Mouse (Mus musculus): ENCODE measurements at regions not wholly inside any gene's neighbourhood (a gene's known extent, or its start where the extent isn't known, plus 50 kb on each side); places are given as distances from the start of the nearest gene placed in this dataset.
A peak's percentile ranks its signal among the peaks of the same experiment; 100 is the strongest.

DNA sequence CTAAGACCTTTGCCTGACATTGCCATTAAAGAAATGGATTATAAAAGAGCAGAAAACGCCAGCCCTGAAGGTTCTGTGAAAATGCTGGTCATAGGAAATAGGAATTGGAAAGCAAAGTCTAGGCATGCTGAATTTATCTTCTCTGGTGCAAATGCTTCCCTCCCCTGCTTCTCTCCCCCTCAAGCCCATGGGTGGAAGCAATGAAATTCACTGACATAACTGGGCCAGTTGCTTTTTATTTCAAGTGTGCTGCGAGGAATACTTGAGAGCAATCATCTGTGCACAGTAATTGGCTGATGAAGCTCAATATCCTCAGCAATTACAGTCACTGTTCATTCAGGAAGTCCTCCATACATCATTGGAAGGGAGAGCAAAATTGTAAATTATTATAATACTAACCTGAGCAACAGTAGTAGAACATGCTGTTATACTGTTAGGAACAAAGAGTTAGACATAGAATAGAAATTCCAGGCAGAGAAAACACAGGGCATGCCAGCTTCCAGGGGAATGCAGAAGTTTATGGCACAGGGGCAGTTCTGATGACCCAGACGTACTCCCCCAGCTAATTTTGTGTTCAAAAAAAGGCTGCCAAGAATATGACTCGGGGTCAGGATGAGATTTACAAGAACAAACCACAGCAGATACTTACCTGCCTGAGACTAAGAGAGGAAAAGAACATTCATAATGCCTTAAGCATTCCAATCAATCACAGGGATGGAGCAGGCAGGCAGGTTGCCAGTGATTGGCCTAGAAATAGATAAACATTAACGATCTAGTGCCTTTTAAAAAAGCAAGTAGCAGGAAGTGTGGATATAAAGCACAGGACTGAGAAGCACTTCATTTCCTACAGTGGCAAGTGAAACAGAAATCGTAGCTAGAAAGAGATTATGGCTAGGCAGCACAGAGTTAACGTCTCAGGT lies 325.1 kb downstream of the Serpinb8 start:
- peak; percentile 37 to 72 for DNase-seq

DNA sequence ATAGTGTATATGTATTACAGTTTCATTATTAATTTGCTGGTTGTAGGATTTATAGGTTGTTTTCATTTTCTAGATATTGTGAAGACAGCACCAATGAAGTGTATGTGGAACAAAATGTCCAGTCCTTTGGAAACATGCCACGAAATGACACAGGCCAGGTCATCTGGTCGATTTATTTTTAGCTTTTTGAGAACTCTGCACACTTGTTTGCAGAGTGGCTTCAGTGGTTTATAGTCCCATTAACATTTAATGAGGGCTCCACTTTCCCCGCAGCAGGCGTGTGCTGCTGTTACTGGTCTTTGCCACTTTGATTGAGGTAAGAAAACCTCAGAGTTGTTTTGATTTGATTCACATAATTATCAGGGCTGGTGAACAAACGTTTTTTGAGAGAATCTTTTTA lies 327.2 kb downstream of the Serpinb8 start:
- DNase-seq: peak in 1 of 2 experiments; percentile 8

DNA sequence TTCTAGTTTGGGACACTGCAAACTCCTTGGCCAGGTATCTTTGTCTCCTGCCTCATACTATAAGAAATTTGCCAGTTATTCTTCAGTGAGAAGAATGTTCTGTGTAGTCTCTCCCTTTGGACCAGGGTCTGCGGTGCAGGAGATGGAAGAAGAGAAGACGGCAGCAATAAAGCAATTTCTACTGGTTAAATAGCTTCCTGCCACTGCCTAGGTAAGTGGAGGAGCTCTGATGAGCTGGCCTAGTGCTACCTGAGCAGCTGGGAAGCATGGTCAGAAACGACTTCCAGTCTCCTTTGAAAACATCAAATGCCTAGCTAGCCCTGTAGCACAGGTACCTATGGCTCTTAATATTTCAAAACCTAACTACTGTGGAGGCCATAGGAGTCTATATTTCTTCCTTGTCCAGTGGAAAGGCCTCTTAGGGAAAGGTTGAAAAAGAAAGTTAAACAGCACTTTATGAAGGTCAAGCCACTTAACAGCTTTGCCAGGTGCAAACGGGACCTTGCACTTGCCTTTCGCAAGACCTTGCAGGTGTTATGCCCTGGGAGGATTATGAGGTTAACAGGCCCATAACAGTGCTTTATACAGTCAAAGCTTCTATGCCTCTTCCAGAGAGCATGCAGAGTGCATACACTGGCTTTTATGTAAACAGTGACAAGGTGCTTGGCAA lies 351.9 kb downstream of the Serpinb8 start:
- peak in 1 of 2 experiments; percentile 9 for DNase-seq

DNA sequence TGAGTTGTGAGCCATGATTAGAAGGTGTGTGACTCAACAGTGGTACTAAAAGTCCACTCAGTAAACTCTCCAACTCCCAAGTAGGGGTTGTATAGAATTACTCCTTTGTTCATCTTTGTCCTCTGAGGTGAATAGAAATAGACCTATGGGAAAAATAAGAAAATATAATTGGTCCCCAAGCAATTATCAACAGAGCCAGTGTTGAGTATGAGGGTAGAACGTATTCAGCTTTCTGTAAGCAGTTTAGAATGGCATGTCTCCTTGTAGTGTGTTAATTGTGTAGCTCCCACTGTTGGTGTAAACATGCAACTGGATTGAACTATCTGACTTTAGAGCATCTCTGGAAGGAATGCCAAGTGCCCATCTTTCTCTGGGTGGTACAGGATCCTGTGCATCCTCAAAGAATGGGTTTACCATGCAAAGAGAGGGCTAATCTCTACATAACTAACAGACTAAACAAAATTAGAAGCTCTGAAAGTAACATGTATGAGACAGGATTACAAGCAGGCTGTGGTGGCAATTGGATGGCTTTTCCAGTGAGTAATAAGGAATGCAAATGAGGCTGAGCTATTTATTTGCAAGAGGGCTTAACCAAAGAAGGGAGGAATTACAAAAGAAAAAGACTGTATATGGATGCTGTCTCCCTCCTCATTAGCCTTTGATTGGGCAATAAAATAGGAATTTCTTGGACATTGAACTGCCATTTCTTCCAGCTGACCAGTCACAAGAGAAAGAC lies 356.6 kb downstream of the Serpinb8 start:
- no peak for DNase-seq

DNA sequence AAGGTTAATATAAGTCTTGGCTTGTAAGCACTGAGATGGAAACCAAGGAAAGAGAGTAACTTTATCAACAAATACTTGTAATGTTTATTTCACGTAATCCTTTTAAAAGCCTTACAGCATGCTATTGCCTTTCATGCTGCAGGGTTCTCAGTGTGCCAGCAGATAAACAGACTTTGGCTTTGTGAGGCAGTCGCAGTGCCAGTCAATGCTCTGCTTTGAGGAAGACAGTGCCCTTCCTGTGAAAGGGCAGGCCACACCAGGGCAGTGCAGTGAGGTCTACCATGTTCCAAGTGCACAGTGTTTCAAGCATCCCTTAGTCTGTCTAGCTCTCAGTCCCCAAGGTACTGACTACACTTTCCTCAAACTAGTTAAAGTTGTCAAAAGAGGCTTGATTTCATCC lies 360.6 kb downstream of the Serpinb8 start:
- DNase-seq: no peak

DNA sequence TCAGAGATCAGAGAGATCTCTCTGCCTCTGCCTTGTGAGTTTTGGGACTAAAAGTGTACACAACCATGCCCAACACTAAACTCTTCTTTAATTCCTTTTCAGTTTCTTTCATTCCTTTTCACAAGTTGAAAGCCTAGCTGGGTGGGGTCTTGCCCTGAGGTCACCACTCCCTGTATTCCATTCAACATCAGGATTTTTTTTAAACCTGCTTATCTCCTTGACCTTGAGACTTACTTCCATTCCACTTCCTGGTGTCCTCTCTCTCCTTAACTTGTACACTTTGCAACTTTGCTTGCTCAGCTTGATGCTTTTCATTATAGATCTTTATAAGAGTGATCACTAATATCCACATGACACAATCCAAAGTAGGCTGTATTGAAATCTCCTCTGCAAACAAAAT lies 371.2 kb downstream of the Serpinb8 start:
- no peak for DNase-seq

DNA sequence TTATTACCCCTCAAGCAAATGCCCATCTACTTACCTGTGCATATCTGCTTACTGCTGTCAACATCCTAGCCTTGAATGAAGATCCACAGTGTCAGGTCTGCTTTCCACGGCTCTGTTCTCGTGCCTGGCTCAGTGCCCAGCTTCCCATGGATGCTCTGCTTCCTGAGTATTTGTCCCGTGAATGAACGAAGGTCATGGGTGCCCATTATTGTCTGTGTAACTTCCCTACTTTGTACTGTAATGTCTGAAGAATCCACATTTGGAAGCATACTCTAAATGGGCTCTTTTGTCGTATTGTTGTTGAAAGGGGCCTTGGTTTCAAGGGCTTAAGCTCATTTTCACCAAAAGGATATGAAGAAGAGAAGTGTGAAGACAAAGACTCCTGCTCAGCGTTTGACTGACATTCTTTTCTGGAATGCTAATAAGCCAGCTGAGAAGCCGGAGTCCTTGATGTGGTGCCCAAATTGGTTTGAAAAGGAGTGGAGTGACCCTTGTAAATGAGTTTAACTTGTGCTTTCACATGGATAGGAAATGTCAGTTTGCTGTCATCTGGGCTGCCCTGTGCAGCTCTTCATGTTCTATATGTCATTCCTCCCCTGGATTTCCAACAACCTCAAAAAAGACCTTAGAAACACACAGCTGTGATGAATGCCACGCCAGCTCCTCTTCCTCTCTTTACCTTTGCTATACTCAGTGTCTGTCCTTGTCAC lies 386.0 kb downstream of the Serpinb8 start:
- DNase-seq: no peak

DNA sequence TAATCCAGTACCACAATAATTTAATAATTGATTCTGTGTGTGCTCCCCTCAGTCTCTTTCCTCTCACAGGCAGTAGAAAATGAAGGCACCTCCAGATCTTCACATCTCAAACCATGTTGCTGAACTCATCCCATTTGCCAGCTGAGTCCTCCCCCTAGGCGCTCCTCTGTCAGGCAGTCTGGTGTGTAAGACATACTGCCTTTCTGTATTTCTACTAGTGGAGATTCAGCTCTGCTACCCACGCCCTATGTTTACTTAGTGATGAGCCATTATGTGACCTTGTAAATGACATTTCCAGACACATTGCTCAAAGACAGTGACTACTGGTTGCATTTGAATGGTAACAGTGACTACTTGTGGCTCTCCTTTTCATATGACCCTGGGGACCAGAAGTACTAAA lies 387.9 kb downstream of the Serpinb8 start:
- no peak for DNase-seq

DNA sequence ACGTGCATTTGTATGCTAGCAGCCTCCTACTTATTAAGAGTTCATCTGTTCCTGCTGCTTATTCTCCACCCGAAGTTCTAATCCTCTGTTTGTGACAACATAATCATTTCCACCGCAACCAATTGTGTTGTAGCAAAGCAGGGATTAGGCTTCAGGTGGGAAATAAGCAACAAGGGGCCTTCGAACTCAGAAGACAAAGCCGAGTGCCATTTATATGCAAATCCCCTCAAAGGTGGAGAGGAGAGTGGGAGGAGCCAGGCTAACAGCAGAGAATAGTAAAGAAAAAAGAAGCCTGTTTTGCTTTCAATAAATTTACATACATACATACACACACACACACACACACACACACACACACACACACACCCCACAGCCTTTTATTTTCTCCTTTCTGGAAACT lies 388.6 kb downstream of the Serpinb8 start:
- DNase-seq: no peak

DNA sequence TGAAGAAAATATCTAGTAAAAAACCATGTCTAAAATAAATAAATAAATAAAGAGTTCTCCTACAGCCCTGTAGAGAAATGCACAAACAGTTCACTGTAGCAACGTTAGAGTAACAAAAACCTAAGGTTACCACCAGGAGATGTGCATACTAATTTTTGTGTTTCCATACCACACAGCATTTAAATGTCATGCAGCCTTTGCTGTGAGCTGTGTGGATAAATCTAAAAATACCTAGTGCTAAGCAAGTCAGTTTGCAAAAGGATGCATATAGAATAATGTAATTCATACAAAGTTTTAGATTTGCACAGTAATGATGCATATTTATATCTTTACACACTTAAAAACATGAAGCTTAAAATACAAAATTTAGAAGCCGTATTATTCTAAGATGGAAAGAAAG lies 395.8 kb downstream of the Serpinb8 start:
- no peak for DNase-seq

DNA sequence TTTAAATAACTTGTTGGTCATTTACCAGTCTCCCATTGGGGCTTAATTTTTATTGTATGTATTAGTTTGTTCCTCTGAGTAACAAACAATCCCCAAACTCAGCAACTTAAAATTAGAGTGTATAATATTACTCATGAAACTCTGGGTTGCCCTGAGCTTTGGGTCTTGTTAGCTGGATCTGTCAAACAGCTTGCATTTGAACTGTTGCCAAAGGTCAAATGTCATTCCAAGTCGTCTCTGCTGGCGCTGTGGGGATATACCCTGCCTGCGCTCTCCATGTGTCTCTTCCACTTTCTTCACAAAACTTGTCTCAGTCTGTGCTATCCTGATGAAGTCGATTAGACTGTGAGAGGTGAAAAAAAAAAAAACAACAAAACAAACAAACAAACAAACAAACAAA lies 398.3 kb downstream of the Serpinb8 start:
- no peak for DNase-seq

DNA sequence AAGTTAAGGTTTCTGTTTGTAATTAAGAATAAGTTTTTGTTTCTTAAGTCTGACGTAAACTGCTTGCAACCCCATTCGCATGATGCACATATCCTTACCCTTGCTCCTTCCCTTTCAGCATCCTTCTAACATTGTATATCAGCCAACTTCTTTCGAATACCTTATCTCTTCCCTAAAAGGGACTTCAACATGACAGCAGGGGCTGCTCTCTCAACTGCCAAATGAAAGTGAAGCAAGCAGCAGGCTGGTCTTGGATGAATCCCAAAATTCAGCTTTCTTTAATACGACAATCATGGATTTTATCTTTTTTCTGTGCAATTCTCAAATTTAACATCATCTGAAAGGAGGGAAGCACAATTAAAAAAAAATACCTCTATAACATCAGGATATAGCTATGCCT lies 403.2 kb downstream of the Serpinb8 start:
- DNase-seq: no peak

DNA sequence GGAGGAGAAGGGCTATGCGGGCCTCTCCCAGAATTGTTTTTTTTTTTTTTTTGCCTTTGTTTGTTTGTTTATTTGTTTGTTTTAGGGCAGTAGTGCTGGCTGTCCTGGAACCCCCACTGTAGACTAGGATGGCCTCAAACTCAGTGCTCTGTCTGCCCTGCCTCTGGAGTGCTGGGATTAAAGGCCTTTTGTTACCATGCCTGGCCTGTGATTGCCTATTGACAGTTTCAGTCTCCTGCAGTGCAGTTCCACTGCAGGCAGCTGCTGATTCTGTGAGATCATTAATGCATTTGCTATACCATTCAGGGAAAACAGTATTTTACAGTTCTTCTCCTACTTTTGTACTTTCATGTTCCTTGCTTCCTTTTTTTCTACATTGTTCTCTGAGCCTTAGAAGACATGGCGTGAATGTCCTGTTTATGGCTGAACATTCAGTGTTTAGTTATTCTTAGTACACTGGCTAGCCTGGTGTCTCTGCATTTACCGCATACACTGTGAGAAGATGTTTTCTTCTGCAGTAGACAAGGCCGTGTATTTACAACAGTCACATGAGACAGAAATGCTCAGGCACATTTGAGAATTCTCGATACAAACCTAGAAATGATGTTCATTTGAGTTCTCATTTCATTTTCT lies 434.0 kb downstream of the Serpinb8 start:
- no peak for DNase-seq

DNA sequence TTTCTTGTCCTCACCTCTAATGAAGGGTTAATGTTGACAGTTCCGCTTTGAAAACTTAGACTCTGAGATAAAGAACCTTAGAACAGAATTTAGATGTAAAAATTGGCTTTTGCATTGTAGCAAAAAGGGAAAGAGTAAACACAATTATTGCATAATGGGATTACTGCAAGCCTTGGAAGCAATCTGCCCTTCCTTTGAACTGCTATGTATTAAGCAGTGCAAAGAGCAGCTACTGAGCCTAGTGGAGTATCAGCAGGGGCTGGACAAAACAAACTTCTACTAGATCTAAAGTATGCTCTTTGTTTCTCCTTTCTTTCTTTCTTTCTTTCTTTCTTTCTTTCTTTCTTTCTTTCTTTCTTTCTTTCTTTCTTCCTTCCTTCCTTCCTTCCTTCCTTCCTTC lies 434.9 kb downstream of the Serpinb8 start:
- no peak for DNase-seq

DNA sequence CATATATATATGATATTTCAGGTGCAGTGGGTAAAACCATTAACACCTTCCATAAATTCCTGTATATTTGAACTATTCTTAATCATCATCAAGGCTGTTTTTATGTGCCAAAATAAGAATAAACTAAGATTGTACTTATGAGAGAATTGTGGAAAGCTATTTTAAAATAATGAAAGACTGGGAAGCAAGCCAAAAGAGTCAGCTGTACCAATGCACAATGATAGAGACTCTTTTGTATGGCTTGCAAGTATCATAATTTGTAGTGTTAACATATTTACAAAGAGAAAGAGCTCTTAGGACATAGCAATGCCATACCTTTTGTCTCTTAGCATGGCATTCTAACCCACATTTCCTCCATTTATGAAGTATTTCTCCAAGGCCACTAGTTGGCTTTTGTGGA lies 436.7 kb downstream of the Serpinb8 start:
- DNase-seq: no peak

DNA sequence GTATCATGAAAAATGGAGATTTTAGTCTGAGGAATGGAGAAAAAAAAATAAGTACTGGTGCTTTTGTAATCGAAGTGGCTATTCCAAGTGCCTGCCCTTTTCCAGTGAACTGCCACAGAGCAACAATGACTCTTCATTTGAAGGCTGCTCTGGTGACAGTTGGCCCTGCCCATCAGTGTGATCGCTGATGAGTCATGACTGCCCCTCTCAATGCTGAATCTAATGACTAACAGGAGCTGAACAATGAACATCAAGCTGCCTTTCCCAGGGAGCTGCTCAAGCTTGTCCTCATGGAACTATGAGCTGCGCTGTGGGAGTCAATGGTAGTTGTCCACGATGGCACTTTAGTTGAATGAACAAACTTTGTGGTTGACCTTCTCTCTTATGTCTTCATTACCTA lies 456.4 kb downstream of the Serpinb8 start:
- DNase-seq: no peak

DNA sequence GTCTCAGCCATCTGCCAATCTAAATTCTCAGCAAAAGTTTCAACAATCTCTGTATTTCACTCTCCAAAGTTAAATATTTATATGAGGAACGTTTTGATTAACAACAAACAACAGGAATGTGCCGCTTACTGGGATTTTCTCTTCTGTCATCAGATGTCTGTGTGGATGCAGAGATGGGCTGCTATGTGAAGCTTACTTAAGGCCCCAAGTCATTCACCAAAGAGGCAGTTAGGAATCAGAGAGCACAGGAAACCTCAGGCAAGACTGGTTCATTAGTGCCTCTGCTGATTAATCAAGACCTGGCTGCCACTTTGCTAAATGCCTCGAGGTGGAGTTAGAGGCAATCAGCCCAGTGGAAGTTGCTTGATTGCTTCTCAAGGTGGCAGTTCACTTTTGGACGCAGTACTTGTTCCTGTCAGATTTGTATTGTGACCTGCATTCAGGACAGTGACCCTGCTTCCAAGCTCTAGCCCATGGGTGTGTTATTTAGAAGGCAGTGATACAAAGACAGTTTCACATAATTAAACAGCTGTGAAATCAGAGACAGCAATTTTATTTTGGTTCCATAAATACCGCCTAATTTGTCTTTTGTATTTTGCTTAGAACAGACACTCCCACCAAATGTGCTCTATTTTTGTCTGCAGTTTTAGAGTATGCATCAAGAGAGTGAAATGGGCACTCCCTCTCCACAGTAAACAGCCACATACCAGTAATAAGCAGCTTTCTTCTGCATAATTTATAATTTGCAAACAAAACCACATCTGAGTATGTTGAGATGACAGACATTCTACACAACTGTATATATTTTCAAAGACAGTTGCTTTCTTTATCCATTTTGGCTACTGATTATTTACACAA lies 457.3 kb downstream of the Serpinb8 start:
- DNase-seq: no peak

DNA sequence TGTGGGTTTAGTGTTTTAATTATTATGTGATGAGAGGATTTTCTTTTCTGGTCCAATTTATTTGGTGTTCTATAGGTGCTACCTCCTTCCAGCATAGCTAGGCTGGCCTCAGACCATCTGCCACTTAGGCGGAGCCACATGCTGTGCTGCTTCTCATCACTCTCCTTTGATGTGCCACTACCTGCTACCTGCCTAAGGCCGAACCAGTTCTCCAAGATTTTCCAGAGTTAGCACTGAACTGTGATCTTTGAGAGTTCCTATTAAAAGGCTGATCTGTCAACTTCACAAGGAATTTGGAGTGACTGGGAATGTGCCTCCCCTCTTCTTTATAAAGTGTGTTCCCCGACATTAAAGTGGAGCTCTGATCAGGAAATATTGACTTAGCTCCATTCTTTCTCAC lies 504.8 kb downstream of the Serpinb8 start:
- DNase-seq: no peak

DNA sequence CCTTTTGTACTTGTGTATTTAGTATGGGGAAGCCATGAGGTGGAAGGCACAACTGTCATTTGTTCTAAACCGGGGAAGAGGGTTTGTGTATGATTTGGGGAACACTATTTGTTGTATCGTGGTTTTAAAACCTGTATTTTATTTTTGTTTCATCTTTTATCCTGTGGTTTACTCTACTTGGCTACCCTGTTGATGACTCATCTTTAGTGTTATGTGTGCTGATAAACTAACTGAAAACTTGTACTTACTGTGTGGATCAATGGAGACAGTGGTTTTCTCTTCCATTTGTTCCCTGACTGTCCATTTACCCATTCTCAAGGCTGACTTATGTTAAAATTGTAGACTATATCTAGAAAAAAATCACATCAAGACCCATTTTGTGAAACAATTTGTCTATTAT lies 512.8 kb downstream of the Serpinb8 start:
- DNase-seq: no peak

DNA sequence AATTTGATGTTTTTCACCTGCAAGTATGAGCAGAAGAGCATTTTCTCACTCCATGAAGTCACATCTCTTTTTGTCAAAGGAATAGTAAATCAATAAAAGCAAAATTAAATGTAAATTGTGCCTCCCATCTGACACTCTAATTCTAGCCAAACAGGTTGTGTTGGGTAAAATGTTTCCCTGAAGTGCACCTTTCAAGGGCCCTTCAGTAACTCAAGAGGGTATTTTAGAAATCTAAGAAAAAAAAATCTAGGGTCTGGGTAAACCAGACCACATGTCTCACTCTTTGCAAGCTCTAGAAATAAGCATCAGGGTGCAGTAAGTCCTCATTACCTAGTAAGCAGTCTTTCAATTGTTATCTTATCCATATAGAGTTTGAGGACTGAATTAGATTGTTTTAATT lies 521.2 kb downstream of the Serpinb8 start:
- no peak for DNase-seq

DNA sequence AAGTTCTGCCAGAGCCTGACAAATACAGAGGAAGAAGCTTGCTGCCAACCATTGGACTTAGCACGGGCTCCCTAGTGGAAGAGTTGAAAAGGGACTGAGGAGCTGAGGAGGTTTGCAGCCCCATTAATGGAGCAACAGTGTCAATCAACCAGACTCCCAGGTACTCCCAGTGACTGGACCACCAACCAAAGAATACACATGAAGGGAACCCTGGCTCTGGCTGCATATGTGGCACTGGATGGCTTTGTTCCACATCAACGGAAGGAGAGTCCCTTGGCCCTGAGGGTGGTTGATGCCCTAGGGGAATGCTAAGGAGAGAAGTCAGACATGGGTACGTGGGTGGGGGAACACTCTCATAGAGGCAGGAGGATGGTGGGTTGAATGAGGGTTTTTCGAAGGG lies 537.6 kb downstream of the Serpinb8 start:
- no peak for DNase-seq

DNA sequence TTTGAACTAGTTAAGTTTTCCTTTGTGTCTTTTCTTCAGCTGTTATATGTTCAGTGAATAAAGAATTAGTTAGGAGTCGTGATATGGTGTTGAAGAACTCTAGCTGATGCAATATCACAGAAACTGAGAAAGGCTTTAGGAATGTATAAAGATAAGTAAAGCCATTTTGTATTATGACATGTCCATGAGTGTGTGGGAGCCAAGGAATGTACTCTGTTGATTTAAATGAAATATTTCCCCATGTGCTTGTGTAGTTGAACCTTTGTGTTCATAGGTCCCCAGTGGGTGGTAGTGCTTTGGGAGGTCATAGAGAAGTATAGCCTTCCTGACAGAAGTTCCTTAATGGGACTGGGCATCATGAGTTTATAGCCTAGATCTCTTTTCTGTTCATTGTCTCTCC lies 542.2 kb downstream of the Serpinb8 start:
- no peak for DNase-seq
